Comparison of ENCODE assay signal across 8 mouse cellular contexts in the genomic region with DNA sequence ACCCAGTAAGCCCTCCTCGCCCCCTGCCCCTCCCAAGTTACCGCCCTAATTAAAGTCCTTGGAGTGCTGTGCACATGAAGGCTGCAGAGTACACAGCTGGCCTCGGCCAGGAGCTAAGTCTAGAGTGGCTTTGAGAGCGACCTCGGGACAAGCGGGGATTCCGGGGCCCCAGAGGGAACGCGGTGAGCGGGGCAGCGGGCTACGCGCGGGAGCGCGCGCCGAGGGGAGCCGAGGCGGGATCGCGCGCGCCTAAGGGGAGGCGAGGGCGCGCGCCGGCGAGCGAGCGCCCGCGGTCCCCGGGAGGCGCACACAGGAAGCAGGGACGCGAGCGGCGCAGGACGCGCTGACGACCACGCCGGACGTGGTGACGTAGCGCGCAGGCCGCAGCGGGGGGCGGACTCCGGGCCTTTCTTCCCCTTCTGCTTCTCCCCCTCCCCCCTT. TPM values are rescaled to one million over a fixed set of nuclear protein-coding genes. Genes with fewer than 3 reads are reported as not detected.
A peak's percentile ranks its signal among the peaks of the same experiment; 100 is the strongest.
DNase-seq lines count a peak whose midpoint lies in the region; ATAC-seq and TF ChIP-seq lines count a peak whose summit lies in the region.

A gene (plus strand): TSS at position 77 of the 441 bp plus-strand sequence.

- peak; percentile 96 for ATAC-seq in heart, embryonic 12.5 days (ENCODE audit: insufficient number of reproducible peaks, low FRiP score)
- ATAC-seq in kidney, postnatal 0 days (replicated peaks; ENCODE audit: low FRiP score, low read depth): peak; percentile 98
- peak; percentile 96 for ATAC-seq in liver, embryonic 11.5 days (replicated peaks; ENCODE audit: low FRiP score)
- peak; percentile 95 for ATAC-seq in stomach, embryonic 14.5 days (ENCODE audit: insufficient number of reproducible peaks, insufficient read depth, low FRiP score, low read depth)

- H3K4me1 ChIP-seq in erythroblast, embryonic 14.5 days (ENCODE audit: control insufficient read depth): peaks cover 24% of the 10 kb centered on the region
- peaks cover 16% of the 10 kb centered on the region for H3K4me1 ChIP-seq in heart, embryonic 12.5 days (replicated peaks)
- peaks cover 7% of the 10 kb centered on the region for H3K4me1 ChIP-seq in kidney, postnatal 0 days (replicated peaks; ENCODE audit: insufficient read depth, low read length)
- no peaks in the 10 kb centered on the region; the same call in 1 of the 2 replicates for H3K4me1 ChIP-seq in liver, embryonic 11.5 days (replicated peaks; ENCODE audit: control insufficient read depth, insufficient read depth, low read length)
- peaks cover 6% of the 10 kb centered on the region for H3K4me1 ChIP-seq in stomach, embryonic 14.5 days (ENCODE audit: control insufficient read depth, insufficient read depth, low read length)

- H3K27me3 ChIP-seq in C2C12 (ENCODE audit: control insufficient read depth, insufficient read depth, insufficient read length): no peaks in the 10 kb centered on the region
- no peaks in the 10 kb centered on the region for H3K27me3 ChIP-seq in erythroblast, embryonic 14.5 days (ENCODE audit: control insufficient read depth)
- H3K27me3 ChIP-seq in heart, embryonic 12.5 days (replicated peaks): no peaks in the 10 kb centered on the region
- no peaks in the 10 kb centered on the region for H3K27me3 ChIP-seq in kidney, postnatal 0 days (ENCODE audit: insufficient read depth, low read length)
- H3K27me3 ChIP-seq in liver, embryonic 11.5 days (replicated peaks; ENCODE audit: control insufficient read depth, insufficient read depth, low read length): no peaks in the 10 kb centered on the region
- H3K27me3 ChIP-seq in stomach, embryonic 14.5 days (ENCODE audit: control insufficient read depth, insufficient read depth, low read length): no peaks in the 10 kb centered on the region

- peaks cover 30% of the 10 kb centered on the region for H3K79me3 ChIP-seq in C2C12 (ENCODE audit: low read depth)

- no peaks in the 10 kb centered on the region for H3K9me3 ChIP-seq in erythroblast, embryonic 14.5 days (ENCODE audit: control insufficient read depth, low read length)
- 0 out of 2 replicates have a peak, but pooled peaks cover 2% of the 10 kb centered on the region for H3K9me3 ChIP-seq in heart, embryonic 12.5 days (replicated peaks)
- H3K9me3 ChIP-seq in kidney, postnatal 0 days (replicated peaks; ENCODE audit: low read length): no peaks in the 10 kb centered on the region
- no peaks in the 10 kb centered on the region for H3K9me3 ChIP-seq in liver, embryonic 11.5 days (ENCODE audit: control insufficient read depth, low read length)
- H3K9me3 ChIP-seq in stomach, embryonic 14.5 days (ENCODE audit: control insufficient read depth, low read depth, low read length): no peaks in the 10 kb centered on the region

- under 1% methylated on average over 53 of the region's 53 CpGs for WGBS in heart, embryonic 12.5 days
- under 1% methylated on average over 33 of the region's 53 CpGs for WGBS in kidney, postnatal 0 days
- under 1% methylated on average over 50 of the region's 53 CpGs for WGBS in liver, embryonic 11.5 days
- WGBS in stomach, embryonic 14.5 days: under 1% methylated on average over 38 of the region's 53 CpGs

- peak within 1 kb of the TSS; percentile 68 for H3K4me3 ChIP-seq in C2C12 (ENCODE audit: insufficient read depth, poor library complexity, severe bottlenecking)
- peak within 1 kb of the TSS; percentile 87 for H3K4me3 ChIP-seq in erythroblast, embryonic 14.5 days (replicated peaks)
- H3K4me3 ChIP-seq in heart, embryonic 12.5 days: peak within 1 kb of the TSS; percentile 64
- H3K4me3 ChIP-seq in kidney, postnatal 0 days (replicated peaks; ENCODE audit: low read depth, low read length): peak within 1 kb of the TSS; percentile 70
- H3K4me3 ChIP-seq in liver, embryonic 11.5 days (ENCODE audit: low read depth, low read length): peak within 1 kb of the TSS; percentile 66
- peak within 1 kb of the TSS; percentile 61 for H3K4me3 ChIP-seq in stomach, embryonic 14.5 days (ENCODE audit: low read depth, low read length)

- peak within 1 kb of the TSS; percentile 93 for H3K27ac ChIP-seq in heart, embryonic 12.5 days (ENCODE audit: poor library complexity, severe bottlenecking)
- H3K27ac ChIP-seq in kidney, postnatal 0 days: peak within 1 kb of the TSS; percentile 97
- peak within 1 kb of the TSS; percentile 86 for H3K27ac ChIP-seq in liver, embryonic 11.5 days (ENCODE audit: low read depth, low read length)
- peak within 1 kb of the TSS; percentile 88 for H3K27ac ChIP-seq in stomach, embryonic 14.5 days (ENCODE audit: low read length)

- H3K9ac ChIP-seq in heart, embryonic 12.5 days: peak within 1 kb of the TSS; percentile 83
- H3K9ac ChIP-seq in kidney, postnatal 0 days (ENCODE audit: low read depth, low read length): peak within 1 kb of the TSS; percentile 98
- H3K9ac ChIP-seq in liver, embryonic 11.5 days (ENCODE audit: low read depth, low read length): peak within 1 kb of the TSS; percentile 79
- H3K9ac ChIP-seq in stomach, embryonic 14.5 days (replicated peaks; ENCODE audit: low read depth, low read length): peak within 1 kb of the TSS; percentile 83

- H3K79me2 ChIP-seq in C2C12 (ENCODE audit: control insufficient read depth, insufficient read depth): peaks cover 44% of the 10 kb centered on the region

- TF ChIP-seq CTCF in C2C12 (IDR thresholded peaks at IDR 0.05; ENCODE audit: control insufficient read depth, insufficient read depth, insufficient read length): no peak
- no peak for TF ChIP-seq CTCF in brain, embryonic 14.5 days (IDR thresholded peaks at IDR 0.05; ENCODE audit: borderline replicate concordance, extremely low read depth, insufficient read depth, insufficient read length)
- no peak for TF ChIP-seq CTCF in kidney, postnatal 0 days (IDR thresholded peaks at IDR 0.05; ENCODE audit: low read depth)

- peak; percentile 98 for DNase-seq in brain, embryonic 14.5 days (ENCODE audit: low read depth)
- DNase-seq in kidney, postnatal 0 days (ENCODE audit: low spot score): peak; percentile 97
- DNase-seq in liver, embryonic 11.5 days (ENCODE audit: low spot score): peak; percentile 91
- peak; percentile 93 for DNase-seq in naive thymus-derived CD4-positive, alpha-beta T cell, adult 2 months (ENCODE audit: low read depth)

- no peaks in the 10 kb centered on the region for H3K36me3 ChIP-seq in C2C12 (ENCODE audit: control insufficient read depth, insufficient read depth)
- H3K36me3 ChIP-seq in erythroblast, embryonic 14.5 days (ENCODE audit: control insufficient read depth): peaks cover 2% of the 10 kb centered on the region; the same call in 1 of the 2 replicates
- H3K36me3 ChIP-seq in heart, embryonic 12.5 days: no peaks in the 10 kb centered on the region
- no peaks in the 10 kb centered on the region for H3K36me3 ChIP-seq in kidney, postnatal 0 days (ENCODE audit: insufficient read depth, low read length)
- no peaks in the 10 kb centered on the region for H3K36me3 ChIP-seq in liver, embryonic 11.5 days (ENCODE audit: control insufficient read depth, insufficient read depth, low read length)
- no peaks in the 10 kb centered on the region for H3K36me3 ChIP-seq in stomach, embryonic 14.5 days (ENCODE audit: control insufficient read depth, insufficient read depth, low read length)

- H3K4me2 ChIP-seq in heart, embryonic 12.5 days: peak within 1 kb of the TSS; percentile 76
- H3K4me2 ChIP-seq in kidney, postnatal 0 days (ENCODE audit: low read length): peak within 1 kb of the TSS; percentile 68
- peak within 1 kb of the TSS; percentile 82 for H3K4me2 ChIP-seq in liver, embryonic 11.5 days
- peak within 1 kb of the TSS; percentile 65 for H3K4me2 ChIP-seq in stomach, embryonic 14.5 days (replicated peaks; ENCODE audit: low read depth, low read length)

- H3ac ChIP-seq in C2C12 (ENCODE audit: control insufficient read depth, insufficient read length, low read depth): peak within 1 kb of the TSS; percentile 97

- TF ChIP-seq POLR2A in brain, embryonic 14.5 days (IDR thresholded peaks at IDR 0.05; ENCODE audit: borderline replicate concordance, extremely low read depth, insufficient read depth, insufficient read length, poor library complexity, severe bottlenecking): peak; percentile 83

TF ChIP-seq in C2C12, 6 proteins besides CTCF, POLR2A, EP300 and RAD21:
- no peak for TF ChIP-seq FOSL1 (IDR thresholded peaks at IDR 0.05; ENCODE audit: insufficient read depth, low read length, poor library complexity, severe bottlenecking)
- TF ChIP-seq MAX (IDR thresholded peaks at IDR 0.05): no peak
- TF ChIP-seq CEBPB (IDR thresholded peaks at IDR 0.05; ENCODE audit: low read depth): no peak
- no peak for TF ChIP-seq USF1 (IDR thresholded peaks at IDR 0.05; ENCODE audit: low read depth)
- TF ChIP-seq MYOD1 (IDR thresholded peaks at IDR 0.05; ENCODE audit: control insufficient read depth, insufficient read length, low read depth): no peak
- TF ChIP-seq MYOG (IDR thresholded peaks at IDR 0.05; ENCODE audit: control insufficient read depth, extremely low read depth, insufficient read length): no peak

RNA-seq across cellular contexts. Expression of the gene that starts here (rescaled TPM):
- 31.0 TPM for polyA plus RNA-seq in C2C12 (2012; fragmentation: generic; extraction: Trizol)
- 58.6 and 110 TPM in 2 replicates for polyA plus RNA-seq in brain, embryonic 14.5 days (2012; rRNA removed)
- 8.8 and 11.1 TPM in 2 replicates for polyA plus RNA-seq in erythroblast, embryonic 14.5 days (2012)
- polyA plus RNA-seq in heart, embryonic 12.5 days (2016; fragmentation: Nextera tagmentation; extraction: Ambion mirVana): 35.8 and 36.6 TPM in 2 replicates
- 33.1 and 34.4 TPM in 2 replicates for polyA plus RNA-seq in kidney, postnatal 0 days (2015; fragmentation: Nextera tagmentation; extraction: Ambion mirVana)
- 25.4 and 33.8 TPM in 2 replicates for polyA plus RNA-seq in liver, embryonic 11.5 days (2014; fragmentation: Nextera tagmentation; extraction: Ambion mirVana)
- 34.9 and 37.3 TPM in 2 replicates for polyA plus RNA-seq in stomach, embryonic 14.5 days (2014; fragmentation: Nextera tagmentation; extraction: Ambion mirVana)

Comparison
In these comparisons a context has a peak if more than half of its experiments do, and no peak if none do; other contexts are left out.
1. Peak in every context shown above with its lines: DNase-seq, ATAC-seq, H3K4me3 ChIP-seq and H3K27ac ChIP-seq.